Mouse (Mus musculus) heart, postnatal 36 days (tissue): ENCODE data around the gene Chit1. TPM values are rescaled to one million over a fixed set of nuclear protein-coding genes. Genes with fewer than 3 reads are reported as not detected.

ENCODE experiments used
- DNase-seq, 2 experiments: peaks; one replicate each; pipeline ENCODE4 v3.0.0; 2021 to 2022
- intact Hi-C: fragments of 180-260 bp; cut with DNase I; formaldehyde crosslinking; loops from one replicate; pipeline ENCODE4 v1.15.1; 2025
- total RNA-seq, 2 experiments: library from RNA; stranded (reverse); gene quantifications; 2 replicates each; pipeline ENCODE4 v1.2.3; 2021

Gene Chit1
- total RNA-seq, 2 experiments from 2014 or later = not detected

DNA sequence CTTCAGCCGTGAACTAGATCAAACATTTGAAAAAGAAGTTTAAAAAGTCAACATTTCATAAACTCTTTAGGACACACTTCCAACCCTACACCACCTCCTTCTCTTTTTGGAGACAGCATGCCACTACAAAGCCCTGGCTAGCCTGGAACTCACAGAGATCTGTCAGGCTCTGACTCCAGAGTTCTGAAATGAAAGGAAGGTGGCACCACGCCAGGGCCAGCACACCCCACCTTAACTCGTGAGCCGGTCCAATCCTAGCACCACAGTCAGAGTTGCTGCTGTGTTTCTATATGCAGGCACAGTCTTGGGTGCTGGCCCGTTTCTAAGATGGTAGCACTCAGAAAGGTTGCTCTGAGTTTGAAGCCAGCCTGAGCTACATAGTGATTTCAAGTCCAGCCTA lies 6.1 kb downstream of the Chit1 start:
- no peak for DNase-seq
- intact Hi-C loops = no loop called here

GRCm38 (mm10) chr1:134120179-134120578 lies 9.1 kb downstream of the Chit1 start:
- intact Hi-C loops = loop anchor here (1.0 kb wide), 2 partner anchors 124 to 212 kb away; partner anchors contain the start of gene Ppfia4

DNA sequence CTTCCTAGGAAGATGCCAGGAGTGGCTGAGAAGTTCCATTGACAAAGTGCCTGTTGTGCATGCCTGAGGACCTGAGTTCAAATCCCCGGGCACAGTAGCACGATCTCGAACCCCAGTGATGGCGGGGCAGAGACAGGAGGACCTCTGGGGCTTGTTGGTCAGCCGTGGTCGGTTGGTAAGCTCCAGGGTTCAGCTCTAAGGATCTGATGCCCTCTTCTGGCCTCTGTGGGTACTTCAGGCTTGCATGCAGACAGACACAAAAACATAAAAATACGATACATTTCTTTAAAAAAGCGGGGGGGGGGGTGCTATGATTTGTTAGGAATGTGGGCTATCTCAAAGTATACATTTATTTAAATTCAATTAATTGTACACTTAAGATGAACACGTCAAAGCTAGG lies 11.2 kb downstream of the Chit1 start:
- peak in 1 of 2 experiments; percentile 44 for DNase-seq
- intact Hi-C loops = no loop called here

More at GRCm38 (mm10) chr1:134120179-134120578, 9.1 kb downstream of the Chit1 start:
- DNase-seq = peak; percentile 84 to 92

GRCm38 (mm10) chr1:134133316-134133715 lies 22.3 kb downstream of the Chit1 start:
- DNase-seq = no peak

GRCm38 (mm10) chr1:134136351-134136750 lies 25.3 kb downstream of the Chit1 start:
- intact Hi-C loops = no loop called here
- DNase-seq = no peak

More at GRCm38 (mm10) chr1:134133316-134133715, 22.3 kb downstream of the Chit1 start:
- intact Hi-C loops = no loop called here

GRCm38 (mm10) chr1:134138424-134138823 lies 27.4 kb downstream of the Chit1 start:
- no peak for DNase-seq
- intact Hi-C loops = no loop called here

- intact Hi-C loops = no loop called here
- DNase-seq = no peak
These were observed 31.3 kb downstream of the Chit1 start for GRCm38 (mm10) chr1:134142363-134142794.

DNA sequence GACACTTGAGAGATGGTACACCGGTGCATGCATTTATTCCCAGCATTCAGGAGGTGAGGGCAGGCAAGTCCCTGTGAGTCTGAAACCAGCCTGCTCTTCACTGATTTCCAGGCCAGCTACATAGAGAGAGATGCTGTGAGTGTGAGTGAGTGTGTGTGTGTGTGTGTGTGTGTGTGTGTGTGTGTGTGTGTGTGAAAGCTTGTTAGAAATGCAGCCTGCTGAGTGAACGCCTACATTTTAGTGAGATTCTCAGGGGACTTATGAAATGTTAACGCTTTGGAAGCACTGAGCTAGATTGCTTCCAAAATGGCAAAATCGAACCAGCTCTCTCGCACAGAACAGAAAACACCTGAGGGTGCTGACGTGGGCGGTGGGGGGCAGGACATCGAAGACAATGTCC lies 35.0 kb downstream of the Chit1 start:
- intact Hi-C loops = no loop called here
- no peak for DNase-seq

DNA sequence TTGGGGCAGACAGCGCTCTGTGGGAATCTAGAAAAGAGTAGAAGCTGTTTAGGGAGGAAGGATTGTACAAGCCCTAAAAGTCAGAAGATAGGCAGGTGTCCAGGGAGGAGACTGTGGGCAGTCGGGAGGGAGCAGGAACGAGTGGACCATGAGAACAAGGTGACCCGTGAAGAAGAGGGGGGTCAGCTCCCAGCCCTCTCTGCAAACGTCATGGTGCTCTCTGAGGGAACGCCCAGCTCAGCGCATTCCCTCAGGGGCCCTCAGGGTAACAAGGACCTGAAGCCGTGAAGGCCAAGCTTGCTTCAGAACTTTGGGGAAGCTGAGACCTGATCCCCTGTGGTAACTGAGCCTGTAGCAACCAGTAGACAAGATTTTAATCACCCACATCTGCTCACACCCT lies 39.0 kb downstream of the Chit1 start:
- intact Hi-C loops = loop anchor here (2.0 kb wide), 2 partner anchors 47 to 173 kb away; no protein-coding TSS in a partner anchor
- no peak for DNase-seq

GRCm38 (mm10) chr1:134150745-134151144 lies 39.7 kb downstream of the Chit1 start:
- intact Hi-C loops = loop anchor here (1.0 to 2.0 kb wide), 4 partner anchors 46 to 182 kb away; partner anchors contain the start of gene Ppfia4
- no peak for DNase-seq

GRCm38 (mm10) chr1:134151655-134152412 lies 40.8 kb downstream of the Chit1 start:
- DNase-seq = peak; percentile 81 to 85
- intact Hi-C loops = loop anchor here (1.0 to 2.0 kb wide), 4 partner anchors 45 to 180 kb away; partner anchors contain the start of gene Ppfia4

GRCm38 (mm10) chr1:134152626-134153590 lies 41.9 kb downstream of the Chit1 start:
- intact Hi-C loops = no loop called here
- DNase-seq = no peak

DNA sequence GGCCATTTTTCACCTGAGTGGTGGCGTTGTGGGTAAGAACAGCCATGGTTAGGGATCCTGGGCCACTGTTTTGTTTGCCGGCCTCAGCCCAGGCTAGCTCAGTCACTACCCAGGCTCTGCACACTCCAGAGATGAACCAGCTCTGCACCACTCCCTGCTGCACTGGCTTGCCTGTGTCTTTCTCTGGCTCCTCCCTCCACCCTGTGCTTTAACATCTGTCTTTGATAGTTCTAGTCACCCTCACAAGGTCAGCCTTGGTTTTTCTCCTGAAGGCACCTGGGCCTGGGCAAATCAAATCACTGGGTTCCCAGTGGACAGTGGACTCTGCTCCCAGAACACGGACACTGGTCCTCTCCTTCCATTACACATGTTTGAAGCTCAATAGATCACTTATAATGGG lies 43.1 kb downstream of the Chit1 start:
- intact Hi-C loops = no loop called here
- no peak for DNase-seq

- intact Hi-C loops = no loop called here
- DNase-seq = no peak
These were observed 43.6 kb downstream of the Chit1 start for GRCm38 (mm10) chr1:134154655-134155054.

DNA sequence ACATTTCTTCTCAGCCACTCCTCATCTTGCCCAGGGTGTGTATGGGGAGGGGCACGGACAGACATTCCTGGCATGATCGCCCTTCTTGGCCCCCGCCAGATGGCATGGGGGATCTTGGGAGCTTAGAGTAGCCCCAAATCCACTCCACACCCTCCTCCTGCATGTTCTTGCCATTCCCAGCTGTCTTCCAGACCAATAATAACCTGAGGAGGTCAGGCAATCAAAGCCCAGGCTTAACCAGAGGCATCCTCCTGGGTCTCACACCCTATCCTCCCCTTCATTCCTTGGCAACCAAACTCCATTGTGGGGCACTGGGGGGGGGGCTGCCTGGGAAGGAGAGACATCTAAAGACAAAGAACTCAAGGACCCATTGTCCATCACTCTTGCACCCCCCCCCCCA lies 49.4 kb downstream of the Chit1 start:
- intact Hi-C loops = no loop called here
- DNase-seq = no peak

DNA sequence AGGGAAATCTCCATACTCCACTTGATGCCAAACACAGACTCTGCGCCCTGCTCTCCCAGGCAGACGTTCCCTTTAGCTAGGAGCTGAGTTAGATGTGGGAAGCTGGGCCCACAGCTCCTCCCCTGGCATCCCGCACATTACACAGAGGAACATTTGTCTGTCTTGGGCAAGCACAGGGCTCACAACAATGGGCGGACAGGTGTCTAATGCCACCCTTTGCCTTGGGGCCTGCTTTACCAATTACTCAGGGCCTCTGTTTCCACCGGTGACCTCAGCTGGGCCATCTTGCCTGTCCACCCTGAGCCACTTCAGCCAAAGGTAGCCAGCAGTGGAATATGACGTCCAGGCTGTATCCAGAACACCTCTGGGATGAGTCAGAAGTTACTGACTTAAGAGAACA lies 50.4 kb downstream of the Chit1 start:
- DNase-seq = no peak
- intact Hi-C loops = no loop called here

GRCm38 (mm10) chr1:134162510-134163225 lies 51.6 kb downstream of the Chit1 start:
- intact Hi-C loops = no loop called here
- DNase-seq = no peak

DNA sequence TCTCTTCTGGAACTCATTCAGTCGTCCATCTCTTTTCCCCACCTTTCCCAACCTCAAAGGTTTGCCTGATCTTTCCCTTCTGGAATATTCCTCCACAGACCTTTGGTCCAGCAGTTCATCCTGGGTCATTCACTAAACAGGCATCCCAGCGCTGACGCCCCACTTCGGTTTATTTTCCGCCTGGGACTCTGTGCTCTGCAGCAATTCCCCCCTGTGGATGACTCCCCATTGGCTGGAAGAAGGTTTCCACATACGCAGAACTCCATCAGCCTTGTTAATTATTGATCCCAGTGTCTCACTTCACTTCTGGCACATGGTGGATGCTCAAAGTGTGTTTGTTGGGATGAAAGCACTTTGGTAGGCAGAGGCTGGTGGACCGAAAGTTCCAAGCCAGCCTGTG lies 52.4 kb downstream of the Chit1 start:
- intact Hi-C loops = no loop called here
- no peak for DNase-seq

DNA sequence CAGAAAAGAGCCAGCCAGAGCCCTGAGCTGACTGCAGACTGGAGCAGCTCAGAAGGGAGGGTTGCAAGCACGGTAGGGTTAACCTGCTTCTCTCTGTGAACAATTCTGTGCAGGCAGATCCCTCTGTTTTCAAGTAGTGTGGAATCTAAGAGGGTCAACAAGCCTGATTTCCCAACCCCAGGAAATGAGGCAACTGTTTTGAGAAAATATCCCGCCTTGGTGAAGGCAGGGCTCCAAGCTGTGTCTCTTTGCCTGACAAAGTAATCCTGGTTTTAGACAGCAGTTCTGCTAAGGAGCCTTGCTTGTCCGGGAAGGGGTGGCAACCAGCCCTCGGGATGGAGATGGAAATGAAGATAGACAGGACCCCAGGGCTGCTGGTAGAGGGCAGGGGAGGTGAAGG lies 53.4 kb downstream of the Chit1 start:
- intact Hi-C loops = no loop called here
- no peak for DNase-seq

GRCm38 (mm10) chr1:134166547-134166946 lies 55.5 kb downstream of the Chit1 start:
- intact Hi-C loops = no loop called here
- DNase-seq = no peak
